Mouse (Mus musculus): ENCODE measurements around the gene Mapkapk5.

- TF ChIP-seq POLR2A (IDR thresholded peaks at IDR 0.05; ENCODE audit: control insufficient read depth in 1 of 2, insufficient read depth in 1 of 2, low read depth in 1 of 2, low read length in 2 of 2, poor library complexity in 1 of 2), result no peak
- TF ChIP-seq KAT2A (conservative IDR thresholded peaks at IDR 0.05; ENCODE audit: low read depth, low read length), result no peak
- TF ChIP-seq CTCF (IDR thresholded peaks at IDR 0.05 in 2 of 3, conservative IDR thresholded peaks at IDR 0.05 in 1 of 3; ENCODE audit: control insufficient read depth in 1 of 3, insufficient read depth in 1 of 3, low read depth in 2 of 3, low read length in 3 of 3, poor library complexity in 1 of 3, severe bottlenecking in 1 of 3), result no peak
Measured at GRCm38 (mm10) chr5:121585005-121585404, 39.3 kb upstream of the Mapkapk5 start.
